Mouse (Mus musculus) brain, embryonic 14.5 days (tissue): ENCODE results near the gene Wt1. TPM values are rescaled to one million over a fixed set of nuclear protein-coding genes. Genes with fewer than 3 reads are reported as not detected.

Experiments used
- DNase-seq: peaks from one replicate; pipeline ENCODE4 v3.0.0-alpha.2; 2011; ENCODE audit warnings: low read depth
- CTCF ChIP-seq: fragments of 200-500 bp; IDR thresholded peaks from 2 replicates; pipeline ENCODE4 v1.5.1; 2012; ENCODE audit warnings: inconsistent platforms, mild to moderate bottlenecking, moderate library complexity, borderline replicate concordance; ENCODE audit not compliant: insufficient read depth, insufficient read length; ENCODE audit errors: extremely low read depth
- POLR2A ChIP-seq: fragments of 200-500 bp; IDR thresholded peaks from 2 replicates; pipeline ENCODE4 v1.6.1; 2012; ENCODE audit warnings: mild to moderate bottlenecking, inconsistent platforms, borderline replicate concordance; ENCODE audit not compliant: poor library complexity, insufficient read depth, insufficient read length, severe bottlenecking; ENCODE audit errors: extremely low read depth
- polyA plus RNA-seq: library from polyadenylated mRNA; depleted of rRNA; stranded (reverse); fragments of >200 nt; gene quantifications from 2 replicates; pipeline ENCODE4 v1.2.3, GENCODE M21; 2012; rRNA removed

Wt1 gene
- polyA plus RNA-seq, 1 experiment = 0.68 TPM

DNA sequence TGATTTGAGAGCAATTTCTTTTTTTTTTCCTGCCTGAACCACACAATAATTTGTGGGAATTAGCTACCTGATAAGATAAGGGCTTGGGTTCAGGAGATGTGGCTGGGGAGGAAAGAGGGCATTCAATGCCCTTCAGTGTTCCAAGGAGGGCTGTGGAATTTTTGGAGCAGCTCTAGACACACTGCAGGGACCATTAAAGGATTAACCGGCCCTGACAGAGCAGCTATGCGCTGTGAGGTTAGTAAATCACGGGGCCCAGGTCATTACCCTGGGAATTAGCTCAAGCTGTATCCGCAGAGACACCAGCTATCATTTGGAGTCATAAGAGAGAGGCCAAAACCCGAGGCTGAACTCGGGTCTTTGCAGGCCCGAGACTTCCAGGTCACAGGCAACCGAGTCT lies 73.8 kb downstream of the Wt1 start:
- no peak for DNase-seq
- TF ChIP-seq CTCF = no peak

DNA sequence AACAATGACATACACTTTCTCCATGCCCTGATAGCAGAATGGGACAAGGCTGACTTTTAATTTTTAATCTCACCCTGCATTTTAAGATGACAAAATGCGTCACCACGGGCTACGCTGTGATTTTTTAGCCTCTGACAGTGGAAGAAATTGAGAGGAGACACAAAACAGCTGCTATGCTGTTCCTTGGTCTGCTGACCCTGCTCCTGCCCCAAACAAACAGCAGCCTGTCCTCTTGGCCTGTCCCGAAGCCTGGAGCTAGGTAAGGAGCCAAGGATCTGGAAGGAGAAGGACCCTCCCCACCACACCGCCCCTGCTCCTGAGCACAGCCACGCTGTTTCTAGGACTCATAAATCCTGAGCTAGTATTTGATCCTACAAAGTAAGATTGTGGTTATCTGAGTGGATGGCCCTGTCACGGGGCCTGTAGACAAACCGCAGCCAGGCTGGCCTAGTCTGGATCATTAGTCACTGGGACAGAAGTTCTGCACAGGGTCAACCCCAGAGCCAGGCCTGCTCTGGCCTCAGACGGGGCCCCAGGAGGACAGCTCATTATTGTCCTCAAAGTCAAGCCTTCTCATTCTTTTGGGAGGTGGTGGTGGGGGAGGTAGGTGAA lies 80.3 kb downstream of the Wt1 start:
- no peak for TF ChIP-seq POLR2A
- no peak for TF ChIP-seq CTCF
- DNase-seq = no peak

DNA sequence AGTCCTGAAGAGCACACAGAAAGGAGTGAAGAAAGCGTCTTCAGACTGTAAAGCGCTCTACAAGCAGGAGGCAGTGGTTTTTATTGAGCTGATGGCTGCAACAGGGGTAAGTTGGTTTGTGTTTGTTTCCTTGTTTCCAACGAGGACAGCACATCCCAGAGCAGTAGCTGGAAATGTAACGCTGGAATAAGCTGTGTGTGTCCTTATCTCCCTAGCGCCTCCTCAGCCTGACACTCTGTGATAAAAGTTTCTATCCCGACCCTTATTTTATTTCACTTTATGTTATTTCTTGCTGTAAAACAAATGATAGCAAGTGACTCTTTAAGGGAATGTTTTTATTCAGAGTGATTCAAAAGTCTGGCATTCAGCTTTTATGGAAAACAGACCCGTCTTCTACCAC lies 86.5 kb downstream of the Wt1 start:
- TF ChIP-seq POLR2A (no peak), CTCF (no peak)
- DNase-seq = no peak

DNA sequence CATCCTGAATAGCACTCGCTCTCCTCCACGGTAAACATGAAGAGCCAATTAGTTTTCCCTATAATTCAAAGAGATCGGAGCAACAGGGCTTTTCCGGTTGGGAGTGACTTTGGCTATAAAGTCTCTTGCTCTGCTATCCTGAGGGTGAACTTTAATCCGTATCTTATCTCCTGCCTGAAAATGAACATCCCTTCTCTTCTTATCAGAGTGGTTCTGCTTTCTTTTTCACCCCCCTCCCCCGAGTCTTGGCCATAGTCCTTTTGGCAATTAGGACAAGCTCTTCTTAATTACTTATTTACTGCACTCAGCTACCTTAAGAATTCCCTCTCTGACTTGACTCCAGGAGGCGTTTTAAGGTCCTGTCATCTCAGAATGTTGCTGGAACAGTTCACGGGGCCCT lies 89.6 kb downstream of the Wt1 start:
- DNase-seq = no peak
- TF ChIP-seq CTCF (no peak), POLR2A (no peak)

DNA sequence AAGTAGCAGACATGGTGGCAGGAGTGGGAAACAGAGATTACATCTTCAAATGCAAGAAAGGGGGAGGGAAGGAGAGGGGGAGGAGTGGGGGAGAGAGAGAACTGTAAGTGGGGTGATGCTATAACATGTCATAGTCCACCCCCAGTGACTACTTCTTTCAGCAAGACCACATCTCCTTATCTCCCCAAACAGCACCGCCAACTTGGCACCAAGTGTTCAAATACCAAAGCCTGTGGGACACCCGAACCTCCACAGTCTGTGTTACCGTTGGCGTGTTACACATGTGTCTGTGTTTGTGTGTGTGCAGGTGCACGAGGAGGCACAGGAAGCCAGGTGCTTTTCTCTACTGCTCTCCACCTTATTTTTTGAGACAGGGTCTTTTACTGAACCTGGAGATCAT lies 92.9 kb downstream of the Wt1 start:
- TF ChIP-seq CTCF (no peak), POLR2A (no peak)
- no peak for DNase-seq

DNA sequence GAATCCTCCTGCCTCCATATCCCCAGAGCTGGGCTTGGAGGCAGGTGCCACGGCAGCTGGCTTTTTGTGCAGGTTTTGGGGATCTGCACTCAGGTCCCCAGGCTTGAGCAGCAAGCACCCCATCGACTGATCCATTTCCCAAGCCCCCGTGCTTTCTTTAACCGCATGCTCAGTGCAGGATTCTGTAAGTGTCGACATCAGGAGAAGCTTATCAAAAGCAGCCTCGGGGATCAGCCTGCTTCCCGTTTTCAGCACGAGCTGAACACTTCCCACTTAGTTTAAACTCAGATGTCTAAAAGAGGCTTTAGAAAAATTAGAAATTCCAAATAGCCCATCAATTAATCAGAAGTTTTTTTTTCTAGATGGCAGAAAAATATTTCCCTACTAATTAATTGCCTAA lies 93.3 kb downstream of the Wt1 start:
- no peak for TF ChIP-seq CTCF
- TF ChIP-seq POLR2A = no peak
- DNase-seq = no peak

DNA sequence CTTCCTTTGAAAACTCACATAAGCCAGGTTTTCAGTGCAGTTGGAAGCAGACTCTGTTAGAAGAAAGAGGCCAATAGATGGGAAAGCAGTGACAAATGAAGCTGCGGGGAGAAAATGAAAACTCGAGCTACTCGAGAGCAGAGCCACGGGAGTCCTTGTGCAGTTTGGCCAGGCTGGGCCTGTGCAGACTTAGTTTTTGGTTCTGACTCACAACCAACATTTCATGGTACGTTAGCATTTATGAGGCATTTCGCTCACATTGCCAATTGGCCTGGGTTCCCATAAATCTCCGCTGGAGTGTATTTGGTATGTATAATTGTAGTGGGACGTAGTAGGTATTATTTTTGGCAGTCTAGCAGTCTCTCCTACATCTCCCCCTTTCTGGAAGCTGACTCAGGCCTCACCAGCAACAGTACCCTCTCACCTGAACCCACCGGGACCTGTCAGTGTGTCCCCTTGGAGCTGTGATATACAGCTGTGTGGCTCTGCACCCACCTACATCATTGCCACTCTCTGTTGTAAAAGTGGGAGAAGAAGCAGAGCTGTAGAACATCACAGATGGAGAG lies 94.5 kb downstream of the Wt1 start:
- DNase-seq = no peak
- TF ChIP-seq POLR2A = no peak
- no peak for TF ChIP-seq CTCF

Other genes with a start within 250 kb of the Wt1 start
- gene Eif3m, start 109.4 kb upstream of the Wt1 start, polyA plus RNA-seq = 110 and 115 TPM in 2 replicates
- gene Gm11060, start 34.5 kb upstream of the Wt1 start, polyA plus RNA-seq = not detected in 2 replicates
- gene Them7, start 97.8 kb downstream of the Wt1 start, polyA plus RNA-seq = 0.04 TPM in 1 of 2 replicates, not detected in the other